Mouse (Mus musculus): ENCODE results near the gene Lamb3.

Gene Lamb3

GRCm38 (mm10) chr1:193207503-193207902, at the start of gene Lamb3:
Lamb3 (plus strand) TSS chr1:193207699.
- no peak for DNase-seq (ENCODE audit: low read depth, low spot score)

- no peak for DNase-seq (ENCODE audit: low read depth, low spot score)
Observed at GRCm38 (mm10) chr1:193159163-193159562, 48.3 kb upstream of the Lamb3 start.

- DNase-seq (ENCODE audit: low read depth, low spot score), result no peak
Observed at GRCm38 (mm10) chr1:193159613-193160012, 47.9 kb upstream of the Lamb3 start.

GRCm38 (mm10) chr1:193160317-193161032, 47.0 kb upstream of the Lamb3 start:
- peak; percentile 82 for DNase-seq (ENCODE audit: low read depth, low spot score)

- no peak for DNase-seq (ENCODE audit: low read depth, low spot score)
Observed at GRCm38 (mm10) chr1:193167746-193168145, 39.8 kb upstream of the Lamb3 start, which contains the start of gene A130010J15Rik. A130010J15Rik (plus strand) TSS chr1:193168046.

- DNase-seq (ENCODE audit: low read depth, low spot score), result no peak
Observed at GRCm38 (mm10) chr1:193169228-193169627, 38.3 kb upstream of the Lamb3 start.

GRCm38 (mm10) chr1:193169856-193170255, 37.6 kb upstream of the Lamb3 start:
- no peak for DNase-seq (ENCODE audit: low read depth, low spot score)

- DNase-seq (ENCODE audit: low read depth, low spot score), result peak; percentile 100
Observed at GRCm38 (mm10) chr1:193172991-193173809, 34.3 kb upstream of the Lamb3 start.

GRCm38 (mm10) chr1:193173810-193174129, 33.7 kb upstream of the Lamb3 start:
- no peak for DNase-seq (ENCODE audit: low read depth, low spot score)

GRCm38 (mm10) chr1:193174143-193174733, 33.3 kb upstream of the Lamb3 start:
- DNase-seq (ENCODE audit: low read depth, low spot score), result peak; percentile 17

GRCm38 (mm10) chr1:193181104-193181503, 26.4 kb upstream of the Lamb3 start:
- no peak for DNase-seq (ENCODE audit: low read depth, low spot score)

- DNase-seq (ENCODE audit: low read depth, low spot score), result no peak
Observed at GRCm38 (mm10) chr1:193188257-193188656, 19.2 kb upstream of the Lamb3 start.

GRCm38 (mm10) chr1:193189151-193189621, 18.3 kb upstream of the Lamb3 start:
- DNase-seq (ENCODE audit: low read depth, low spot score), result no peak

GRCm38 (mm10) chr1:193189771-193190170, 17.7 kb upstream of the Lamb3 start:
- no peak for DNase-seq (ENCODE audit: low read depth, low spot score)

GRCm38 (mm10) chr1:193191675-193192283, 15.7 kb upstream of the Lamb3 start:
- DNase-seq (ENCODE audit: low read depth, low spot score), result no peak

GRCm38 (mm10) chr1:193194416-193195140, 12.9 kb upstream of the Lamb3 start:
- DNase-seq (ENCODE audit: low read depth, low spot score), result no peak

GRCm38 (mm10) chr1:193195169-193195810, 12.2 kb upstream of the Lamb3 start:
- DNase-seq (ENCODE audit: low read depth, low spot score), result no peak

- DNase-seq (ENCODE audit: low read depth, low spot score), result no peak
Observed at GRCm38 (mm10) chr1:193197494-193198205, 9.8 kb upstream of the Lamb3 start.

- no peak for DNase-seq (ENCODE audit: low read depth, low spot score)
Observed at GRCm38 (mm10) chr1:193198312-193198711, 9.2 kb upstream of the Lamb3 start.

Data from ES-CJ7 (cell line).